Mouse (Mus musculus) small intestine, adult 2 months (tissue): ENCODE results near the gene Nudt19.

Source experiments
- CTCF ChIP-seq: fragments of 200-500 bp; IDR thresholded peaks from 2 replicates; pipeline ENCODE4 v1.5.1; 2012; ENCODE audit warnings: low read depth, mild to moderate bottlenecking, control low read depth, inconsistent platforms, low read length, moderate library complexity, mixed read lengths; ENCODE audit not compliant: insufficient replicate concordance, insufficient read length; ENCODE audit errors: extremely low read depth
- POLR2A ChIP-seq: fragments of 200-500 bp; IDR thresholded peaks from 2 replicates; pipeline ENCODE4 v1.6.1; 2012; ENCODE audit warnings: low read depth, mild to moderate bottlenecking, control low read depth, inconsistent platforms, low read length, moderate library complexity

GRCm38 (mm10) chr7:35545881-35546280 lies 10.2 kb downstream of the Nudt19 start:
- TF ChIP-seq CTCF, result peak; percentile 57; the same call in 1 of the 2 replicates
- no peak for TF ChIP-seq POLR2A
